Mouse (Mus musculus): ENCODE data around the gene E130114P18Rik. TPM values are rescaled to one million over a fixed set of nuclear protein-coding genes. Genes with fewer than 3 reads are reported as not detected.

Gene E130114P18Rik
- polyA plus RNA-seq, 1 experiment = not detected

GRCm38 (mm10) chr4:97714616-97715015 is 63.3 kb downstream of the E130114P18Rik start:
- TF ChIP-seq GATA1 (IDR thresholded peaks at IDR 0.05; ENCODE audit: low read length) = no peak

GRCm38 (mm10) chr4:97714101-97714615 is 63.7 kb downstream of the E130114P18Rik start:
- no peak for TF ChIP-seq GATA1 (IDR thresholded peaks at IDR 0.05; ENCODE audit: low read length)

- TF ChIP-seq GATA1 (IDR thresholded peaks at IDR 0.05; ENCODE audit: low read length) = no peak
Measured at GRCm38 (mm10) chr4:97712547-97712946, 65.3 kb downstream of the E130114P18Rik start.

GRCm38 (mm10) chr4:97710048-97710765 is 67.7 kb downstream of the E130114P18Rik start:
- TF ChIP-seq GATA1 (IDR thresholded peaks at IDR 0.05; ENCODE audit: low read length) = no peak

GRCm38 (mm10) chr4:97707373-97708152 is 70.3 kb downstream of the E130114P18Rik start:
- no peak for TF ChIP-seq GATA1 (IDR thresholded peaks at IDR 0.05; ENCODE audit: low read length)

GRCm38 (mm10) chr4:97696684-97697615 is 80.9 kb downstream of the E130114P18Rik start:
- TF ChIP-seq GATA1 (IDR thresholded peaks at IDR 0.05; ENCODE audit: low read length) = no peak

- TF ChIP-seq GATA1 (IDR thresholded peaks at IDR 0.05; ENCODE audit: low read length) = no peak
Measured at GRCm38 (mm10) chr4:97695414-97696040, 82.4 kb downstream of the E130114P18Rik start.

- no peak for TF ChIP-seq GATA1 (IDR thresholded peaks at IDR 0.05; ENCODE audit: low read length)
Measured at GRCm38 (mm10) chr4:97693931-97694330, 83.9 kb downstream of the E130114P18Rik start.

- no peak for TF ChIP-seq GATA1 (IDR thresholded peaks at IDR 0.05; ENCODE audit: low read length)
Measured at GRCm38 (mm10) chr4:97693054-97693453, 84.8 kb downstream of the E130114P18Rik start.

GRCm38 (mm10) chr4:97690384-97690766 is 87.5 kb downstream of the E130114P18Rik start:
- no peak for TF ChIP-seq GATA1 (IDR thresholded peaks at IDR 0.05; ENCODE audit: low read length)

GRCm38 (mm10) chr4:97689456-97690383 is 88.2 kb downstream of the E130114P18Rik start:
- no peak for TF ChIP-seq GATA1 (IDR thresholded peaks at IDR 0.05; ENCODE audit: low read length)

GRCm38 (mm10) chr4:97686020-97686419 is 91.9 kb downstream of the E130114P18Rik start:
- no peak for TF ChIP-seq GATA1 (IDR thresholded peaks at IDR 0.05; ENCODE audit: low read length)

GRCm38 (mm10) chr4:97676579-97676937 is 101.3 kb downstream of the E130114P18Rik start:
- no peak for TF ChIP-seq GATA1 (IDR thresholded peaks at IDR 0.05; ENCODE audit: low read length)
